9 mouse cellular contexts compared by ENCODE assay signal in genomic region chr13:94883966-94884960, GRCm38 (mm10). TPM values are rescaled to one million over a fixed set of nuclear protein-coding genes. Genes with fewer than 3 reads are reported as not detected.
A peak's percentile ranks its signal among the peaks of the same experiment; 100 is the strongest.
DNase-seq lines count a peak whose midpoint lies in the region; ATAC-seq lines count a peak whose summit lies in the region.
"Had no signal": no experiment of that assay in that cellular context is flagged by ENCODE, and none has a peak within 500 bp of the region (broad histone marks: within the 10 kb centered on the region; RNA-seq: fewer than 3 reads in every experiment).

No protein-coding gene starts in this region.

- H3K9ac ChIP-seq in limb, embryonic 11.5 days (ENCODE audit: low read length) = no peak overlapping the region

- H3K36me3 ChIP-seq in forebrain, embryonic 10.5 days (replicated peaks) = no peaks in the 10 kb centered on the region
- H3K36me3 ChIP-seq in limb, embryonic 11.5 days (ENCODE audit: control insufficient read depth, insufficient read depth, low read length) = no peaks in the 10 kb centered on the region

- peaks cover 100% of the 10 kb centered on the region for H3K27me3 ChIP-seq in forebrain, embryonic 10.5 days (ENCODE audit: poor library complexity, severe bottlenecking)
- peaks cover 80% of the 10 kb centered on the region for H3K27me3 ChIP-seq in limb, embryonic 11.5 days (ENCODE audit: control insufficient read depth, insufficient read depth, low read length)

- no peak overlapping the region for H3K27ac ChIP-seq in forebrain, embryonic 10.5 days
- no peak overlapping the region for H3K27ac ChIP-seq in limb, embryonic 11.5 days (replicated peaks; ENCODE audit: low read depth, low read length)

- H3K4me1 ChIP-seq in forebrain, embryonic 10.5 days = peaks cover 29% of the 10 kb centered on the region
- peaks cover 11% of the 10 kb centered on the region; the same call in 1 of the 2 replicates for H3K4me1 ChIP-seq in limb, embryonic 11.5 days (ENCODE audit: control insufficient read depth, insufficient read depth, low read length)

- ATAC-seq in limb, embryonic 11.5 days (ENCODE audit: insufficient number of reproducible peaks, low FRiP score, low TSS enrichment, low read depth) = 0 out of 2 replicates have a peak, but pooled peaks have one; percentile 28

- DNase-seq in left cerebral cortex, postnatal 25 days (ENCODE audit: low spot score in 2 of 2) = peak; percentile 43 to 57
- DNase-seq in left cerebral cortex, adult 9 months (ENCODE audit: low spot score in 2 of 2) = no peak
- DNase-seq in forebrain, embryonic 10.5 days (ENCODE audit: extremely low spot score, low spot score) = peak; percentile 71
- peak; percentile 62 for DNase-seq in limb, embryonic 11.5 days (ENCODE audit: low spot score)
- DNase-seq in retina, embryonic 14.5 days (ENCODE audit: low spot score) = peak; percentile 45
- DNase-seq in cerebellum, postnatal 4 days (ENCODE audit: low spot score in 2 of 2) = no peak
- DNase-seq in MN1 (ENCODE audit: low spot score) = no peak
- no peak for DNase-seq in testis, postnatal 10 days (ENCODE audit: low spot score)

- under 1% methylated on average over 36 of the region's 36 CpGs for WGBS in forebrain, embryonic 10.5 days
- 2% methylated on average over 36 of the region's 36 CpGs for WGBS in limb, embryonic 11.5 days

- H3K4me2 ChIP-seq in limb, embryonic 11.5 days (ENCODE audit: low read depth, severe bottlenecking) = peak overlapping the region; percentile 88

- H3K4me3 ChIP-seq in forebrain, embryonic 10.5 days = peak overlapping the region; percentile 54
- peak overlapping the region; percentile 40 for H3K4me3 ChIP-seq in limb, embryonic 11.5 days (ENCODE audit: low read depth, low read length)

- no peaks in the 10 kb centered on the region for H3K9me3 ChIP-seq in forebrain, embryonic 10.5 days
- no peaks in the 10 kb centered on the region for H3K9me3 ChIP-seq in limb, embryonic 11.5 days (ENCODE audit: control insufficient read depth, low read length)

- intact Hi-C loops in left cerebral cortex, postnatal 25 days (cut with DNase I) = no loop called here

RNA-seq across cellular contexts. Expression of gene Otp, which starts 8.9 kb away (rescaled TPM):
- total RNA-seq in left cerebral cortex, postnatal 25 days (2021) = under 1 TPM; 0.48 to 0.78 TPM
- polyA plus RNA-seq in forebrain, embryonic 10.5 days (2016; fragmentation: Nextera tagmentation; extraction: Ambion mirVana) = 0.55 and 1.6 TPM in 2 replicates
- not detected in 2 replicates for polyA plus RNA-seq in limb, embryonic 11.5 days (2014; fragmentation: Nextera tagmentation; extraction: Ambion mirVana)
- total RNA-seq: layer of hippocampus, postnatal 14 days had no signal

Comparison
In these comparisons a context has a peak if more than half of its experiments do, and no peak if none do; other contexts are left out.
1. DNase-seq: peak in left cerebral cortex, postnatal 25 days (2 of 2), forebrain, embryonic 10.5 days (single experiment), limb, embryonic 11.5 days (single experiment) and retina, embryonic 14.5 days (single experiment); none in left cerebral cortex, adult 9 months (0 of 2), cerebellum, postnatal 4 days (0 of 2), MN1 (single experiment) and testis, postnatal 10 days (single experiment).